Mouse (Mus musculus): ENCODE results near the gene 4931422A03Rik. TPM values are rescaled to one million over a fixed set of nuclear protein-coding genes. Genes with fewer than 3 reads are reported as not detected.
"Not testable (repeated sequence)": the region's sequence is repeated elsewhere in the genome, so short reads cannot be mapped to it uniquely, and the experiment has no call there.

The 4931422A03Rik gene
- polyA plus RNA-seq, 1 experiment, result not detected

DNA sequence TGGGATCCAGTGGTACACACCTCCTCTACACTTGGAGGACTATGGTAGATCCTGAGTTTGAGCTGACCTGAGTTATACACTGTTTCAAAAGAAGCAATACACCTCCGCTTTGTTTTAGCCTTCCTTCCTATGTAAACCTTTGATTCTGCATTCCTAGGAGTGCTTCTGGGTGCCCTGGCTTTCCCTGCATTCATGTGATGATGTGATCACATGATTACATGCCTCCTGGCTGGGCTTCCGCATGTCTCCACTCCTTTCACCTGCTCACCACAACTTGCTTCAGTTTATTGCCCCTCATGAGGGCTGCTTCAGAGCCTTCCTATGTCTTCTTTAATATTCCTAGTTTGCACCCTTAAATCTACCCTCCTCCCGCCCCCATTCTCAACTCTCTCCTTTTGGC, 3.9 kb upstream of the 4931422A03Rik start:
- Histone ChIP-seq H3K4me1 (ENCODE audit: control insufficient read depth, insufficient read depth, low read length) (no peaks in the 10 kb centered on the region), H3K27ac (ENCODE audit: insufficient read depth, low read length) (no peak overlapping the region), H3K27me3 (ENCODE audit: control insufficient read depth, insufficient read depth, low read length, poor library complexity, severe bottlenecking) (no peaks in the 10 kb centered on the region), H3K9me3 (replicated peaks; ENCODE audit: control insufficient read depth, insufficient read depth, low read length, poor library complexity, severe bottlenecking) (no peaks in the 10 kb centered on the region), H3K36me3 (ENCODE audit: control insufficient read depth, insufficient read depth, low read length, poor library complexity, severe bottlenecking) (peaks cover 5% of the 10 kb centered on the region; the same call in 1 of the 2 replicates), H3K4me3 (ENCODE audit: low read depth, low read length) (no peak overlapping the region), H3K9ac (ENCODE audit: low read depth, poor library complexity, severe bottlenecking) (no peak overlapping the region)
- peak; percentile 26; the same call in 1 of the 2 replicates for TF ChIP-seq EP300 (IDR thresholded peaks at IDR 0.05; ENCODE audit: insufficient read depth, low read depth, low read length)
- no peak for TF ChIP-seq CTCF (IDR thresholded peaks at IDR 0.05; ENCODE audit: low read depth, low read length)
- TF ChIP-seq POLR2A (IDR thresholded peaks at IDR 0.05; ENCODE audit: insufficient read depth, low read length), result no peak

GRCm38 (mm10) chr2:104030381-104030780, 2.2 kb upstream of the 4931422A03Rik start:
- Histone ChIP-seq H3K9me3 (replicated peaks; ENCODE audit: control insufficient read depth, insufficient read depth, low read length, poor library complexity, severe bottlenecking) (no peaks in the 10 kb centered on the region), H3K27me3 (ENCODE audit: control insufficient read depth, insufficient read depth, low read length, poor library complexity, severe bottlenecking) (no peaks in the 10 kb centered on the region), H3K9ac (ENCODE audit: low read depth, poor library complexity, severe bottlenecking) (no peak overlapping the region), H3K4me3 (ENCODE audit: low read depth, low read length) (no peak overlapping the region), H3K4me1 (ENCODE audit: control insufficient read depth, insufficient read depth, low read length) (no peaks in the 10 kb centered on the region), H3K27ac (ENCODE audit: insufficient read depth, low read length) (no peak overlapping the region), H3K36me3 (ENCODE audit: control insufficient read depth, insufficient read depth, low read length, poor library complexity, severe bottlenecking) (peaks cover 3% of the 10 kb centered on the region; the same call in 1 of the 2 replicates)
- no peak for TF ChIP-seq POLR2A (IDR thresholded peaks at IDR 0.05; ENCODE audit: insufficient read depth, low read length)
- no peak for TF ChIP-seq CTCF (IDR thresholded peaks at IDR 0.05; ENCODE audit: low read depth, low read length)
- TF ChIP-seq EP300 (IDR thresholded peaks at IDR 0.05; ENCODE audit: insufficient read depth, low read depth, low read length), result no peak

GRCm38 (mm10) chr2:104029074-104029473, 913 bp upstream of the 4931422A03Rik start:
- no peaks in the 10 kb centered on the region for H3K4me1 ChIP-seq (ENCODE audit: control insufficient read depth, insufficient read depth, low read length)
- H3K36me3 ChIP-seq (ENCODE audit: control insufficient read depth, insufficient read depth, low read length, poor library complexity, severe bottlenecking), result peaks cover 3% of the 10 kb centered on the region; the same call in 1 of the 2 replicates
- TF ChIP-seq POLR2A (IDR thresholded peaks at IDR 0.05; ENCODE audit: insufficient read depth, low read length) (no peak), CTCF (IDR thresholded peaks at IDR 0.05; ENCODE audit: low read depth, low read length) (no peak), EP300 (IDR thresholded peaks at IDR 0.05; ENCODE audit: insufficient read depth, low read depth, low read length) (no peak)
- H3K27ac ChIP-seq (ENCODE audit: insufficient read depth, low read length), result no peak overlapping the region
- no peak overlapping the region for H3K4me3 ChIP-seq (ENCODE audit: low read depth, low read length)
- H3K9ac ChIP-seq (ENCODE audit: low read depth, poor library complexity, severe bottlenecking), result no peak overlapping the region
- no peaks in the 10 kb centered on the region for H3K27me3 ChIP-seq (ENCODE audit: control insufficient read depth, insufficient read depth, low read length, poor library complexity, severe bottlenecking)
- H3K9me3 ChIP-seq (replicated peaks; ENCODE audit: control insufficient read depth, insufficient read depth, low read length, poor library complexity, severe bottlenecking), result no peaks in the 10 kb centered on the region

DNA sequence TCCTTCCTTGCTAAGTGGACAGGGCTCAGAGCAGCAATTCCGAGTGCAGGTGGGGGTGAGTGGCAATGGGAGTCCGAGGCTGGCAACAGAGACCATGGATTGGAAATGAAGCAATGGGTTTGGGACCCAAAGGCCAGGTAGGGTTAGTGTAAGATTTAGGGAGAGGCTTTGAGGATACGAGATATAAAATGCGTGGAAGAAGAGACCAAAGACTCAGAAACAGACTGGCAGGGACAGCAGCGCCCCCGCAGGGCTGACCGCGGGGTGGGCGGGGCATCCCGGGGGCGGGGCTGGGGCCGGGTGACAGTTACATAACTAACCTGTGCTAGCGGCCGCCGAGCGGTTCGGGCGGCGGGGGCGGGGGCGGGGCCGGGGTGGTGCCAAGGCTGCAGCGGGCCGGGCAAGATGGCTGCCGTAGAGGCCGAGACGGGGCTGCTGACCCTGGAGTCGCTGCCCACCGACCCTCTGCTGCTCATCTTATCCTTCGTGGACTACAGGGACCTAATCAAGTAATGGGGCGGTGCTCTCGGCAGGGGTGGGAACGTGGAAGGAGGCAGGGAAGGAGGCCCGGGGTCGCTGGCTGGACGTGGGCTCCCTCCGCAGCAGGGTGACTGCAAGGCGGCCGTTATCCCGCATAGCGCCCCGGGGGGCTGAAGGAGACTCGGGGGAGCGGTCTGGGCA, 563 bp downstream of the 4931422A03Rik start, which contains the start of gene Fbxo3:
Gene Fbxo3 (plus strand): TSS at position 264 of the 681 bp plus-strand sequence.
- H3K27ac ChIP-seq (ENCODE audit: insufficient read depth, low read length), result no peak within 1 kb of the TSS
- no peaks in the 10 kb centered on the region for H3K9me3 ChIP-seq (replicated peaks; ENCODE audit: control insufficient read depth, insufficient read depth, low read length, poor library complexity, severe bottlenecking)
- H3K4me3 ChIP-seq (ENCODE audit: low read depth, low read length), result peak within 1 kb of the TSS; percentile 91
- no peaks in the 10 kb centered on the region for H3K36me3 ChIP-seq (ENCODE audit: control insufficient read depth, insufficient read depth, low read length, poor library complexity, severe bottlenecking)
- no peaks in the 10 kb centered on the region for H3K4me1 ChIP-seq (ENCODE audit: control insufficient read depth, insufficient read depth, low read length)
- no peaks in the 10 kb centered on the region for H3K27me3 ChIP-seq (ENCODE audit: control insufficient read depth, insufficient read depth, low read length, poor library complexity, severe bottlenecking)
- H3K9ac ChIP-seq (ENCODE audit: low read depth, poor library complexity, severe bottlenecking), result peak within 1 kb of the TSS; percentile 73
- TF ChIP-seq POLR2A (IDR thresholded peaks at IDR 0.05; ENCODE audit: insufficient read depth, low read length) (peak; percentile 79), CTCF (IDR thresholded peaks at IDR 0.05; ENCODE audit: low read depth, low read length) (no peak)

DNA sequence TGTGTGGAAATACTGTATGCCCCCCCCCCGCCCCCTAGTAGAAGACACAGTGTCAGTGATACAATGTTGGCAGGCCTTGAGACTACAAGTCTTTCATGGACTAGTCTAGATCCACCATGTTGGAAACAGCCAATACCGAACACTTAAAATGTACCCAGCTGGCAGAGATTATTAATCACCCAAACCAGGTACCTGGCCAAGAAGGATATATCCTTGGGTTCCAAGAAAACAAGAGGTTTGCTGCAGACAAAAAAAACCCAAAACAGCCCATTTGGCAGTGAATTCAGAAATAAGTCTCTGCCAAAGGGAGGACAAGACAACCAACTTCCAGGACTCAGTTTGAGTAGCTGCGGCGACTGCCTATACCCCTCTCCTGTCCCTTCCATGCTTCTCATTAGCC, 3.5 kb downstream of the 4931422A03Rik start:
- Histone ChIP-seq H3K27me3 (ENCODE audit: control insufficient read depth, insufficient read depth, low read length, poor library complexity, severe bottlenecking) (no peaks in the 10 kb centered on the region), H3K4me1 (ENCODE audit: control insufficient read depth, insufficient read depth, low read length) (no peaks in the 10 kb centered on the region), H3K9me3 (replicated peaks; ENCODE audit: control insufficient read depth, insufficient read depth, low read length, poor library complexity, severe bottlenecking) (no peaks in the 10 kb centered on the region), H3K36me3 (ENCODE audit: control insufficient read depth, insufficient read depth, low read length, poor library complexity, severe bottlenecking) (no peaks in the 10 kb centered on the region), H3K27ac (ENCODE audit: insufficient read depth, low read length) (no peak overlapping the region), H3K4me3 (ENCODE audit: low read depth, low read length) (no peak overlapping the region), H3K9ac (ENCODE audit: low read depth, poor library complexity, severe bottlenecking) (no peak overlapping the region)
- no peak for TF ChIP-seq EP300 (IDR thresholded peaks at IDR 0.05; ENCODE audit: insufficient read depth, low read depth, low read length)
- no peak for TF ChIP-seq POLR2A (IDR thresholded peaks at IDR 0.05; ENCODE audit: insufficient read depth, low read length)
- no peak for TF ChIP-seq CTCF (IDR thresholded peaks at IDR 0.05; ENCODE audit: low read depth, low read length)

GRCm38 (mm10) chr2:104023096-104023495, 5.1 kb downstream of the 4931422A03Rik start:
- no peak for TF ChIP-seq EP300 (IDR thresholded peaks at IDR 0.05; ENCODE audit: insufficient read depth, low read depth, low read length)
- no peak for TF ChIP-seq CTCF (IDR thresholded peaks at IDR 0.05; ENCODE audit: low read depth, low read length)
- TF ChIP-seq POLR2A (IDR thresholded peaks at IDR 0.05; ENCODE audit: insufficient read depth, low read length), result no peak
- Histone ChIP-seq H3K27ac (ENCODE audit: insufficient read depth, low read length) (no peak overlapping the region), H3K36me3 (ENCODE audit: control insufficient read depth, insufficient read depth, low read length, poor library complexity, severe bottlenecking) (no peaks in the 10 kb centered on the region), H3K9ac (ENCODE audit: low read depth, poor library complexity, severe bottlenecking) (no peak overlapping the region), H3K4me1 (ENCODE audit: control insufficient read depth, insufficient read depth, low read length) (no peaks in the 10 kb centered on the region), H3K4me3 (ENCODE audit: low read depth, low read length) (no peak overlapping the region), H3K9me3 (replicated peaks; ENCODE audit: control insufficient read depth, insufficient read depth, low read length, poor library complexity, severe bottlenecking) (no peaks in the 10 kb centered on the region), H3K27me3 (ENCODE audit: control insufficient read depth, insufficient read depth, low read length, poor library complexity, severe bottlenecking) (no peaks in the 10 kb centered on the region)

GRCm38 (mm10) chr2:104008853-104009252, 19.3 kb downstream of the 4931422A03Rik start:
- H3K27ac ChIP-seq (ENCODE audit: insufficient read depth, low read length), result not testable (repeated sequence)

More at GRCm38 (mm10) chr2:104008853-104009252, 19.3 kb downstream of the 4931422A03Rik start:
- not testable (repeated sequence) for H3K36me3 ChIP-seq (ENCODE audit: control insufficient read depth, insufficient read depth, low read length, poor library complexity, severe bottlenecking); H3K4me1 ChIP-seq (ENCODE audit: control insufficient read depth, insufficient read depth, low read length); H3K9ac ChIP-seq (ENCODE audit: low read depth, poor library complexity, severe bottlenecking); H3K4me3 ChIP-seq (ENCODE audit: low read depth, low read length); H3K27me3 ChIP-seq (ENCODE audit: control insufficient read depth, insufficient read depth, low read length, poor library complexity, severe bottlenecking); H3K9me3 ChIP-seq (replicated peaks; ENCODE audit: control insufficient read depth, insufficient read depth, low read length, poor library complexity, severe bottlenecking)
